Mouse (Mus musculus) liver, embryonic 16.5 days (tissue): ENCODE results near the gene Gas1. TPM values are rescaled to one million over a fixed set of nuclear protein-coding genes. Genes with fewer than 3 reads are reported as not detected.
A peak's percentile ranks its signal among the peaks of the same experiment; 100 is the strongest.

Experiments
- ATAC-seq: fragments of 200-750 bp; cut with Nextera tagmentation; 2 replicates; pipeline ENCODE4 v1.8.0; 2017; ENCODE audit warnings: low read depth, mild to moderate bottlenecking, moderate number of reproducible peaks, moderate library complexity
- H3K27ac ChIP-seq: fragments of 300-500 bp; sonication (generic); 2 replicates; pipeline ENCODE4 v1.5.1; 2014; ENCODE audit warnings: mild to moderate bottlenecking, low read length
- H3K27me3 ChIP-seq: fragments of 300-500 bp; sonication (generic); 2 replicates; pipeline ENCODE4 v1.6.1; 2014; ENCODE audit warnings: low read depth, low read length, mixed read lengths; ENCODE audit not compliant: control insufficient read depth, insufficient read depth
- H3K36me3 ChIP-seq: fragments of 300-500 bp; sonication (generic); 2 replicates; pipeline ENCODE4 v1.6.1; 2014; ENCODE audit warnings: mild to moderate bottlenecking; ENCODE audit not compliant: control insufficient read depth, insufficient read depth
- H3K4me1 ChIP-seq: fragments of 300-500 bp; sonication (generic); 2 replicates; pipeline ENCODE4 v1.6.1; 2014; ENCODE audit warnings: low read depth, low read length, mixed read lengths; ENCODE audit not compliant: control insufficient read depth
- H3K4me2 ChIP-seq: fragments of 300-500 bp; sonication (generic); 2 replicates; pipeline ENCODE4 v1.6.1; 2014; ENCODE audit warnings: low read depth, low read length, mixed read lengths
- H3K4me3 ChIP-seq: fragments of 300-500 bp; sonication (generic); 2 replicates; pipeline ENCODE4 v1.5.1; 2014; ENCODE audit warnings: low read depth, mild to moderate bottlenecking, low read length
- H3K9ac ChIP-seq: fragments of 300-500 bp; sonication (generic); 2 replicates; pipeline ENCODE4 v1.6.1; 2014; ENCODE audit warnings: low read depth, low read length
- H3K9me3 ChIP-seq: fragments of 300-500 bp; sonication (generic); replicated peaks from 2 replicates; pipeline ENCODE4 v1.6.1; 2016; ENCODE audit warnings: low read length; ENCODE audit not compliant: control insufficient read depth
- WGBS: fragments of 180-500 bp; shearing (Covaris S2); extraction: QIAGEN DNeasy Blood & Tissue Kit; methylation state at CpG from one replicate; pipeline ENCODE4 v1.1.7; 2014; ENCODE audit not compliant: insufficient replicate concordance; 5-methylcytosine and 5-hydroxymethylcytosine counted together
- polyA plus RNA-seq: library from polyadenylated mRNA; unstranded; fragments of >200 nt; fragmentation: Nextera tagmentation; extraction: Ambion mirVana; gene quantifications from 2 replicates; pipeline ENCODE4 v1.2.1, GENCODE M21; 2015

Gas1 gene
- polyA plus RNA-seq, 1 experiment from 2014 or later: 1.9 TPM

DNA sequence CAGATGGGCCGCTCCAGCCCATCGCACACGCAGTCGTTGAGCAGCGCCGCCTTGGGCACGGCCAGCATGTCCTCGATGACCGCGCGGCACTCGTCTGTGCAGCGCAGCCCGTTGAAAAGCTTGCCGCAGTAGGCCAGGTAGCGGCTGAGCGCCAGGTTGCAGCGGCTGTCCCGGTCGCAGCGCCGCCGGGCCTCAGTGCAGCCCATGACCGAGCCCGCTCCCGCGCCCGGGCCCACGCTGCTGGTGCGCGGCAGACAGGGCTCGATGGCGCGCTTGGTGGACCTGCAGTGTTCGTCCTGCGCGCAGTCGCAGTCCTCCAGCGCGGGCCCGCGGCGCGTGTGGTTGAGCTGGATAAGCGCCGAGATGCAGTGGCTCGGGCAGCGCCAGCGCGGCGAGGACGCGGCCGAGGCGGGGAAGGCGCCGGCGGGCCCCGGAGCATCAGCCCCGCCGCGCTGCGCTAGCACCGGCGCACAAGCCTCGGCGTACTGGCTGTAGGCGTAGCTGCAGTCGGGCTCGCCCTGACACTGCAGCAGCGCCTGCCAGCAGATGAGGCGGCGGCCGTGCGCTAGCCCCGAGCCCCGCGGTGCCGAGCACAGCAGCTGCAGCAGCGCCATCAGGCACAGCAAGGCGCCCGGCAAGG, 909 bp downstream of the Gas1 start:
- H3K36me3 ChIP-seq: no peaks in the 10 kb centered on the region
- no peak overlapping the region; the same call in 1 of the 2 replicates for H3K27ac ChIP-seq
- no peaks in the 10 kb centered on the region; the same call in 1 of the 2 replicates for H3K4me1 ChIP-seq
- H3K9me3 ChIP-seq: no peaks in the 10 kb centered on the region
- peak overlapping the region; percentile 34; the same call in 1 of the 2 replicates for H3K9ac ChIP-seq
- peak; percentile 16; the same call in 1 of the 2 replicates for ATAC-seq
- peak overlapping the region; percentile 63 for H3K4me2 ChIP-seq
- peak overlapping the region; percentile 50 for H3K4me3 ChIP-seq
- peaks cover 60% of the 10 kb centered on the region for H3K27me3 ChIP-seq
- WGBS: under 1% methylated on average over 80 of the region's 82 CpGs

DNA sequence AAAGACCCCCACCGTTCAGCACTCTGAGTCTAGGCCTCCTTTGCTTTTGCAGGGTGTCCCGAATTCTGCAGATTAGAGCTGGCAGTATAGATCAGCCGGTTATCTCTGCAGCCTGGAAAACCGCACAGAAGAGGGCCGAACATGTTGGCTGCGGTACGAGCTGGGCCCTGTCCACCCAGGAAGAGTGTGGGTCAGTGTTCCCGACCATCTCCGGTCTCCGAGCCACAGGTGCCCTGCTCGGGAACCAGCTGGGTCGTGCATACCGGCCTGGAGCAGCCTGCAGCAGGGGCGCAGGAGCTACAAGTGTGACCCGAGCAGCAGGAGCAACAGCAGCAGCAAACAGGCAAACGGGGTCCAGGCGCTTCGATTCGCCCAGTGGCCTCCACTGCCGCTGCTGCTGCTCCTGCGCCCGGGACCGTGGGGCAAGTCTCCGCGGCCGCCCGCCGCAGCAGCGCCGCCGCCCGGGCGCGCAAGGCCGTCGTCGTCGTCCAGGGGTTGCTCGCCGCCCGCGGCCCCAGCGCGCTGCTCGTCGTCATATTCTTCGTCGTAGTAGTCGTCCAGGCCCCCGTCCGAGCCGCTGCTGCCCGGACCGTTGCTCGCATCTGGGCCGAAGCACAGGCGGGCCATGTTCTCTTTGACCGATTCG, 1.6 kb downstream of the Gas1 start:
- no peak for ATAC-seq
- H3K9ac ChIP-seq: peak overlapping the region; percentile 34; the same call in 1 of the 2 replicates

DNA sequence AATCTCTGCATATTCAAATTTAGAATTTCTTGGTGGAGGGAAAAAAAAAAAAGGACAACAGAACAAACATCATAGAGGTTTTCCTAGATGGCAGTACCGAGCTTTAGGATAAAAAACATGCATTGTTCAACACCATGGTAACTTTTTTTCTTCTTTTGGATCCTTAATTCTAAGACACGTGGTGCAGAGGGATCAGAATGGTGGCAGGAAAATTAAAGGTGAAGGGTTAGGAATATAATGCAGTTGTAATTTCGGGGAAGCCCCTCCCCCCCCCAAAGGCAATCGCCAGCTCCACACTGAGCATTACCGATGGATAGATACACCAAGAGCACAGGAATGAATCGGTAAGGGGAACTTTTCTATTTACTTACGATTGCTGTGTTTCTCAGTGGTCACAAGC, 2.2 kb downstream of the Gas1 start:
- Histone ChIP-seq H3K4me1 (no peaks in the 10 kb centered on the region; the same call in 1 of the 2 replicates), H3K4me3 (peak overlapping the region; percentile 50), H3K9me3 (no peaks in the 10 kb centered on the region), H3K27ac (no peak overlapping the region), H3K36me3 (no peaks in the 10 kb centered on the region), H3K9ac (no peak overlapping the region), H3K4me2 (no peak overlapping the region), H3K27me3 (peaks cover 65% of the 10 kb centered on the region)
- no peak for ATAC-seq
- WGBS: 3% methylated on average over 7 of the region's 7 CpGs

More for the DNA sequence above, 1.6 kb downstream of the Gas1 start:
- Histone ChIP-seq H3K27me3 (peaks cover 65% of the 10 kb centered on the region), H3K4me3 (peak overlapping the region; percentile 50), H3K27ac (no peak overlapping the region), H3K36me3 (no peaks in the 10 kb centered on the region), H3K9me3 (no peaks in the 10 kb centered on the region), H3K4me2 (peak overlapping the region; percentile 63), H3K4me1 (no peaks in the 10 kb centered on the region; the same call in 1 of the 2 replicates)
- WGBS: 1% methylated on average over 59 of the region's 59 CpGs

DNA sequence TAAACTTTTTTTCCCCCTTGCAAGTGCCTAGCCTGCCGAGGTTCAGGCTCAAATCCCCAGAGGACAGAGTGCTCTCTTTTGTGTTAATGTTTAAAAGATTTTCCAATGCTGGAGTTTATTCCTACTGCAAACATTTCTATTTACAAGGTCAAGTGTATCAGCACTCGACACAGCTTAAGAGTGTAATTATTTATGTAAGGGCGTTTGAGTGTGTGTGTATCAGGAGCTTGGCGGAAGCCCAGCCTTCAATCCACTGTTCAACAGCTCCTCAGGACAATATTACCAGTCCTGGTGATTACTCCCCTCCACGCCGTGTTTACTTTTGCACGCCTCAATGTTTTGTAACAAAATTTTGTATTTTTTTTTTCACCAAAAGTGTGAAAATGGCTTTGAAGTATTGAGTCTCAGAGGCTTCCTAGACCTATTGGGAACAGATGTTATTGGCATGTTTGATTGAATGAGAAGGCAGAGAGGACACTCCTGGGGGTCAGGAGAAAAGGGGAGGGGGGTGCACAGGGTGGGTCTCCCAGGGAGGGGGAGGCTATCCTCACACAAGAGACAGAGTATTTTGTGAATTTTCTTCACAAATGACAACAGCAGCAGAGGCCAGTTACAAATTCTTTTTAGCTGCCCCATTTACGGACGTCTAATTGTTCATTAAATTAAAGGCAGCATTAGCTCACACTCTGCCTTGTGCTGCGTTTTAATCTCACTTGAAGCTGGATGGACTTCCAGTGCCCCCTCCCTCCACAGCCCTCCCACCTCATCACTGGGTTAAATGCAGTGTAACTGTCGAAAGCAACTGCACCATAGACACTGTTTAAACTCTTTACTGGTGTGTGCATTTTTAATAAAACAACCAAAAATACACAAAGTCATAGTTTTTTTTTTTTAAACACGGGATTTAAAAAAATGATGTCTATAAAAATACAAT, 3.3 kb downstream of the Gas1 start:
- H3K27ac ChIP-seq: no peak overlapping the region
- 31% methylated on average over 12 of the region's 12 CpGs for WGBS
- no peak overlapping the region for H3K4me3 ChIP-seq
- H3K4me1 ChIP-seq: no peaks in the 10 kb centered on the region; the same call in 1 of the 2 replicates
- ATAC-seq: no peak
- H3K9ac ChIP-seq: no peak overlapping the region
- H3K9me3 ChIP-seq: no peaks in the 10 kb centered on the region
- no peaks in the 10 kb centered on the region for H3K36me3 ChIP-seq
- no peak overlapping the region for H3K4me2 ChIP-seq
- peaks cover 71% of the 10 kb centered on the region for H3K27me3 ChIP-seq

DNA sequence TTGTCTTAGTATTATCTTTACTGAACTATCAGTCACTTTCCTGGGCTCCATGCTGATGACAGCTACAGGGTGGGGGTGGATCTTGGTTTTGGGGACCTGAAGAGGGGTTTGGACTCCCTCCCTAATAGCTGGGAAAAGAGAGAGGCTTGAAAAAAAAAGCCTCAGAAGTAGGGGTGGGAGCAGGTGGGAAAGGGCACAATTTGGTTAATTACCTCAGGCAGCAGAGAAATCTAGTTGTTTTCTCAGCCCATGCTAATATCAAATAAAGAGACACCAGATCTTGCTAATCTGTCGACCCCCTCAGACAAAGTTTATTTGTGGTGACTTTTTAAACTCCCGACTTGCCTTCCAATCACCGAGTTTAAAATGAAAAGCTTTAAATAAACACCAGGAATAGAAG, 4.0 kb downstream of the Gas1 start:
- 6% methylated on average over 3 of the region's 3 CpGs for WGBS
- Histone ChIP-seq H3K4me1 (no peaks in the 10 kb centered on the region; the same call in 1 of the 2 replicates), H3K9ac (no peak overlapping the region), H3K9me3 (no peaks in the 10 kb centered on the region), H3K4me3 (no peak overlapping the region), H3K27me3 (peaks cover 67% of the 10 kb centered on the region), H3K4me2 (no peak overlapping the region), H3K27ac (no peak overlapping the region), H3K36me3 (no peaks in the 10 kb centered on the region)
- no peak for ATAC-seq

DNA sequence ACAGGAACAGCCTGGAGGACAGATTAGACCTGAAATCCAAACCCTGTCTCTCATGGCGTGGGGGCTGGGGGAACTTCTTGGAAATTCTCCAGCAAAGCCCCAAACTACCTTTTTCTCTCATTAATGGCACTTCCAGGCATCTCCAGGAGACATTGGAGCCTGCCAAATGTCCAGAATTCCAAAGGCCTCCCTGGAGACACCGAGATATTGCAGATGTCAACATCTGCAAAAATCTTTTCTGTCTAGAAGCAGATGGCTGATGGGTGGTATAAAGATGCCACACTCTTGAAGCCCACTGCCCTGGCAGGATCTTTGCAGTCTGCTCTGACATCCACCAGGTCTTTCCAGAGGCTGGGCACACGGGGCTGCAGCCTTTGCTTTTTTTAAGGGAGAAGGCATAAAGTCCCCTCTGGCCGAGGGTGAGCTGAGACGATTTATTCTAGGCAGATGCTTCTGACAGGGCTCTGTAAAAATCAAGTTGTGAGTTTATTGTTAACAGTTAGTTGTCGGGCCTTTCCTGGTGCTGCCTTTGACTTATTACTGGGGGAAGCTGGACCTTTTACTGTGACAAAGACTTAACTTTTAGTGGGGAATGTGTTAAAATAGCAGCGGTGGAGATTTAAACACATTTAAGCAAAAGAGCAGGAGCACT, 4.7 kb downstream of the Gas1 start:
- H3K9me3 ChIP-seq: no peaks in the 10 kb centered on the region
- H3K9ac ChIP-seq: no peak overlapping the region
- H3K4me2 ChIP-seq: no peak overlapping the region
- ATAC-seq: no peak
- H3K36me3 ChIP-seq: no peaks in the 10 kb centered on the region
- WGBS: 30% methylated on average over 7 of the region's 7 CpGs
- H3K27ac ChIP-seq: no peak overlapping the region
- H3K4me3 ChIP-seq: no peak overlapping the region
- H3K4me1 ChIP-seq: no peaks in the 10 kb centered on the region; the same call in 1 of the 2 replicates
- peaks cover 61% of the 10 kb centered on the region for H3K27me3 ChIP-seq

DNA sequence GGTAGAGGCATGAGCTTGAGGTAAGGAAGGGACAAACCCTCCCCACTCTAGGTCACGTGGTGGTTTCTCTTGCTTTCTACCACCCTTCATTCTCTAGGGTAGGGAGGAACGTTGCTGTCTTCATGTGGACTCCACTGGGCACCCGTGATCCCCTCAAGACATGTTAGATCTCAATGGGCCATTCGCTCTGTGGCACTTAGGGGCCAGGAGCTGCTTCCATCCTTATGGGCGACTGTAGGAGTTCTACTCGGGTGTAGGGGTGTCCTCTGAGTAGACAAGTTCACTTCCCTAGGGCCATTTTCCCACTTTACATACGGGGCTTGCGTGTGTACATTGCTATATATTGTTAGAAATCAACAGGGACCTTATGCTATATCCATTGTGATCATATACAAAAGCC, 5.4 kb downstream of the Gas1 start:
- Histone ChIP-seq H3K9ac (no peak overlapping the region), H3K4me2 (no peak overlapping the region), H3K27me3 (peaks cover 54% of the 10 kb centered on the region), H3K4me3 (no peak overlapping the region), H3K4me1 (no peaks in the 10 kb centered on the region; the same call in 1 of the 2 replicates), H3K36me3 (no peaks in the 10 kb centered on the region), H3K9me3 (no peaks in the 10 kb centered on the region), H3K27ac (no peak overlapping the region)
- ATAC-seq: no peak
- 57% methylated on average over 8 of the region's 8 CpGs for WGBS

DNA sequence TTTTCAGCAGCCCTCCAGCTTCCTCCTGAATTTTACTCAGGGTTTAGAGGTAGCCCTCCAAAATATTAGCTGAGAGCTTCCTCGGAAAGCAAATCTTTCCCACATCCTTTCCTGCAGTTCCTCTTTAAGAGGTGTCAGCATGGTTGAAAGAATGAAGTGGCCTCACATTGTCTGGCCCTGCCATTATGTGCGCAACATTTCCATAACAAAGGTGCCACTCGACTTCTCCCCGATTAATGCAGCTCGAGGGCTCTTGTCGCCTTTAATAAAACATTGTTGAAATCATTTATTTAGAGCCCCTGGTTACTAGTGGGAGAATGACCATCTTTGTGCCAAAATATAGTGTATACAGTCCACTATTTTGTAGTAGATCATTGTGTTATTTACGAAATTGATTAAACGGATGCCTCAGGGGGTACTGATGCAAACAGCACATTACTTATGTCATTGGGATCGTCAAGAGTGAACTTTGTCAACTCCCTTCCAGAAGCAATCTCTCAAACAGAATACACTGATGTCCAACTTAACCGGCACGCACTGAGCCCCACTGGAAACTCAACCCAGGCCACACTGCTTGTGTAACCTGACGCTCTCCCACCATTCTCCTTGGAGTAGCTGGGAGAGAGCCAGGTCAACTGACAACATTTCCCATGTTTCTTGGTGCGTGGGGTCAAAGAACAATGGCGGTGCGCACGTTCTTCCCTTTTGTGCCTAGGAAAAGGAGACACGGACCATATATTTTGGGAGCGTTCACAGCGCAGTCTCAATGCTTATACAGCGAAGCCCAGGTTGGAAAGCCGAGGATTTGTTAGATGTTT, 6.1 kb downstream of the Gas1 start:
- ATAC-seq: no peak
- 62% methylated on average over 21 of the region's 21 CpGs for WGBS
- Histone ChIP-seq H3K4me2 (no peak overlapping the region), H3K4me3 (no peak overlapping the region), H3K9ac (no peak overlapping the region), H3K27ac (no peak overlapping the region), H3K36me3 (no peaks in the 10 kb centered on the region), H3K9me3 (no peaks in the 10 kb centered on the region), H3K27me3 (peaks cover 47% of the 10 kb centered on the region), H3K4me1 (no peaks in the 10 kb centered on the region; the same call in 1 of the 2 replicates)
